Mouse (Mus musculus) cortical plate, adult 2 months (tissue): ENCODE data around the gene Hoxb4. TPM values are rescaled to one million over a fixed set of nuclear protein-coding genes. Genes with fewer than 3 reads are reported as not detected.

ENCODE experiments used
- H3K27ac ChIP-seq: fragments of 200-500 bp; 2 replicates; pipeline ENCODE4 v1.5.1; 2012; ENCODE audit warnings: low read length, control low read depth, inconsistent platforms; ENCODE audit not compliant: insufficient read depth
- H3K4me1 ChIP-seq: fragments of 200-500 bp; 2 replicates; pipeline ENCODE4 v1.6.1; 2011; ENCODE audit warnings: low read length; ENCODE audit not compliant: control insufficient read depth, insufficient read depth
- H3K4me3 ChIP-seq: fragments of 200-500 bp; 2 replicates; pipeline ENCODE4 v1.5.1; 2011; ENCODE audit warnings: mild to moderate bottlenecking, low read length, control low read depth; ENCODE audit not compliant: insufficient read depth
- CTCF ChIP-seq: fragments of 200-500 bp; IDR thresholded peaks from 2 replicates; pipeline ENCODE4 v1.5.1; 2011; ENCODE audit warnings: mild to moderate bottlenecking, control low read depth, low read length; ENCODE audit not compliant: insufficient read depth; ENCODE audit errors: extremely low read depth
- POLR2A ChIP-seq: fragments of 200-500 bp; IDR thresholded peaks from 2 replicates; pipeline ENCODE4 v1.6.1; 2011; ENCODE audit warnings: mild to moderate bottlenecking, low read length, control low read depth; ENCODE audit not compliant: insufficient read depth; ENCODE audit errors: extremely low read depth
- polyA plus RNA-seq: library from polyadenylated mRNA; depleted of rRNA; stranded (reverse); fragments of >200 nt; gene quantifications from 2 replicates; pipeline ENCODE4 v1.2.3, GENCODE M21; 2012

The Hoxb4 gene
- polyA plus RNA-seq, 1 experiment = not detected

- Histone ChIP-seq H3K27ac (no peak overlapping the region), H3K4me3 (no peak overlapping the region), H3K4me1 (no peaks in the 10 kb centered on the region)
- TF ChIP-seq CTCF (no peak), POLR2A (no peak)
Observed at GRCm38 (mm10) chr11:96298895-96299667, 19.0 kb upstream of the Hoxb4 start.

GRCm38 (mm10) chr11:96299781-96300180 lies 18.3 kb upstream of the Hoxb4 start:
- Histone ChIP-seq H3K27ac (no peak overlapping the region), H3K4me3 (no peak overlapping the region), H3K4me1 (no peaks in the 10 kb centered on the region)
- TF ChIP-seq POLR2A (no peak), CTCF (no peak)

- H3K4me3 ChIP-seq = no peak overlapping the region
- no peak overlapping the region for H3K27ac ChIP-seq
- TF ChIP-seq POLR2A (no peak), CTCF (no peak)
Observed at GRCm38 (mm10) chr11:96300354-96301063, 17.6 kb upstream of the Hoxb4 start.

GRCm38 (mm10) chr11:96301064-96301431 lies 17.0 kb upstream of the Hoxb4 start:
- TF ChIP-seq POLR2A (no peak), CTCF (no peak)
- Histone ChIP-seq H3K4me3 (no peak overlapping the region), H3K27ac (no peak overlapping the region), H3K4me1 (no peaks in the 10 kb centered on the region)

More at GRCm38 (mm10) chr11:96300354-96301063, 17.6 kb upstream of the Hoxb4 start:
- no peaks in the 10 kb centered on the region for H3K4me1 ChIP-seq

GRCm38 (mm10) chr11:96301837-96302236 lies 16.2 kb upstream of the Hoxb4 start:
- no peak overlapping the region for H3K4me3 ChIP-seq
- H3K27ac ChIP-seq = no peak overlapping the region
- TF ChIP-seq POLR2A (no peak), CTCF (no peak)
- H3K4me1 ChIP-seq = no peaks in the 10 kb centered on the region

- no peak overlapping the region for H3K27ac ChIP-seq
- no peaks in the 10 kb centered on the region for H3K4me1 ChIP-seq
- no peak overlapping the region for H3K4me3 ChIP-seq
- no peak for TF ChIP-seq CTCF
Observed at GRCm38 (mm10) chr11:96302381-96303150, 15.5 kb upstream of the Hoxb4 start.

GRCm38 (mm10) chr11:96303151-96304099 lies 14.6 kb upstream of the Hoxb4 start, which contains the start of gene Hoxb5:
Gene Hoxb5, plus strand, starts transcription at chr11:96303336.
- TF ChIP-seq CTCF = no peak
- no peak for TF ChIP-seq POLR2A
- Histone ChIP-seq H3K27ac (no peak within 1 kb of the TSS), H3K4me1 (no peaks in the 10 kb centered on the region), H3K4me3 (no peak within 1 kb of the TSS)

- TF ChIP-seq POLR2A (no peak), CTCF (no peak)
- H3K4me1 ChIP-seq = no peaks in the 10 kb centered on the region
- no peak overlapping the region for H3K27ac ChIP-seq
- H3K4me3 ChIP-seq = no peak overlapping the region
Observed at GRCm38 (mm10) chr11:96304381-96305195, 13.5 kb upstream of the Hoxb4 start.
